Mouse (Mus musculus): ENCODE results near the gene Stoml1. TPM values are rescaled to one million over a fixed set of nuclear protein-coding genes. Genes with fewer than 3 reads are reported as not detected.
A peak's percentile ranks its signal among the peaks of the same experiment; 100 is the strongest.

The Stoml1 gene
- total and polyA plus RNA-seq, 3 experiments = 35.4 to 40.7 (median 35.4) TPM

DNA sequence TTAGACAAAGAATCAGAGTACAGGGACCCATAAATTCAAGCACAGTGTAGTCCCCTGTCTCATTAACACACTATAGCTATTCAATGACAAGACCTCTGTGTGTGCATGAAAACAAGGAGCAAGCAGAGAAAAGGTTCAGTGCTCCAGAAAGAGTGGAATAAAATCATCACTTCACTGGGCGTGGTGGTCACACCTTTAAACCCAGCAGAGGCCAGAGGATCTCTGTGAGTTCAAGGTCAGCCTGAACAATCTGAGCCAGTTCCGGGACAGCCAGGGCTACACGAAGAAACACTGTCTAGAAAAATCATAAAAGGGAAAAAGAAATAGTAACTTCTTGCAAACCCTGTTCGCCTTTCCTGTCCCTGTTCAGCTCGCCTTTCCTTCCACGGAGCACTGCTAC is 9.3 kb upstream of the Stoml1 start:
- TF ChIP-seq NELFE (IDR thresholded peaks at IDR 0.05; ENCODE audit: low read depth, low read length) = no peak
- TF ChIP-seq USF1 (IDR thresholded peaks at IDR 0.05; ENCODE audit: low read depth, low read length) = no peak
- no peak for TF ChIP-seq MEF2A (IDR thresholded peaks at IDR 0.05; ENCODE audit: borderline replicate concordance, low read depth, low read length)
- no peak for TF ChIP-seq POLR2AphosphoS2 (IDR thresholded peaks at IDR 0.05; ENCODE audit: low read depth, low read length)
- no peak for TF ChIP-seq BHLHE40 (IDR thresholded peaks at IDR 0.05; ENCODE audit: low read depth, low read length)
- no peak for TF ChIP-seq SMC3 (IDR thresholded peaks at IDR 0.05; ENCODE audit: low read depth, low read length)
- no peak for TF ChIP-seq ZNF384 (IDR thresholded peaks at IDR 0.05; ENCODE audit: low read depth, low read length)
- no peak for TF ChIP-seq TBP (conservative IDR thresholded peaks at IDR 0.05; ENCODE audit: low read depth, low read length)
- Histone ChIP-seq H3K9ac (ENCODE audit: insufficient read depth, low read depth) (no peak overlapping the region), H3K27ac (ENCODE audit: insufficient read depth, low read depth) (0 out of 2 replicates have a peak overlapping the region, but pooled peaks have one; percentile 15), H3K4me1 (ENCODE audit: control insufficient read depth in 1 of 2, insufficient read depth in 2 of 2) (peaks cover 16 to 56% of the 10 kb centered on the region in 2 experiments), H3K27me3 (replicated peaks) (no peaks in the 10 kb centered on the region), H3K36me3 (replicated peaks in 1 of 2; ENCODE audit: control insufficient read depth in 1 of 2, insufficient read depth in 1 of 2, low read length in 1 of 2) (peaks cover 19 to 55% of the 10 kb centered on the region in 2 experiments), H3K9me3 (replicated peaks; ENCODE audit: low read length) (no peaks in the 10 kb centered on the region), H3K4me3 (replicated peaks in 1 of 3; ENCODE audit: low read depth in 2 of 3, low read length in 2 of 3, poor library complexity in 1 of 3) (no peak overlapping the region), H3K79me2 (replicated peaks; ENCODE audit: control insufficient read depth, extremely low read depth, insufficient read depth, poor library complexity, severe bottlenecking) (peaks cover 65% of the 10 kb centered on the region), H3K4me2 (ENCODE audit: insufficient read depth, low read depth, poor library complexity, severe bottlenecking) (no peak overlapping the region)
- dilution Hi-C loops (cut with MboI; ENCODE audit: extremely low pct_ligation_motif_present, extremely low pct_unique_long_range_greater_than_20kb, low sequenced_read_pairs) (no loop called here), in situ Hi-C loops (cut with MboI; ENCODE audit: low pct_ligation_motif_present, low pct_unique_long_range_greater_than_20kb, low sequenced_read_pairs) (no loop called here)
- DNase-seq (ENCODE audit: extremely low read depth) = no peak

DNA sequence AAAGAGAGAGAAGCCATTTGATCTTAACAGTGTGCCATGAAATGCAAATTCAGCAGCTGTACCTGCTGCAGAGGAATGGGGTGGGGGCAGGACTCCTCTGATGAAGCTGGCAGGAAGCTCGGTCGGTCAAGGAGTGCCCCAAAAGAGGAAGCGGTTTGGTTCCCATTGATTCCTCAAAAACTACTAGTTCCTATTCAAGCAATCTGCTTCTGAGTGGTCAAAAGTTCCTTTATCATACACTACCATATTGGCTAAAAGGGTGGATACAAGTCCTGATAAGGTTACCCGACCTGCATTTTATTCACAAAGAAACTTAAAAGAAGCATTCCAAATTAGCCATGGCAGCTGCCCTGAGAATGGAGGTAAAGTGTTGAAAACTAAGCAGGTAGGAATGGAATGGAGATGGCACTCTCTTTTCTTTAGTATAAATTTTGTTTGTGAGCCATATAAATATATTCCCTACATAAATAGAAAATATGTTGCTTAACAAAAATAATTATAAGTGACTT is 6.8 kb upstream of the Stoml1 start:
- peak overlapping the region; percentile 54; the same call in 1 of the 2 replicates for H3K9ac ChIP-seq (ENCODE audit: insufficient read depth, low read depth)
- H3K4me1 ChIP-seq (ENCODE audit: control insufficient read depth in 1 of 2, insufficient read depth in 2 of 2) = peaks cover 14 to 60% of the 10 kb centered on the region in 2 experiments
- no peaks in the 10 kb centered on the region for H3K27me3 ChIP-seq (replicated peaks)
- H3K4me3 ChIP-seq (replicated peaks in 1 of 3; ENCODE audit: low read depth in 2 of 3, low read length in 2 of 3, poor library complexity in 1 of 3) = peak overlapping the region in 2 of 3 experiments; percentile 27 to 89
- TF ChIP-seq RCOR1 (conservative IDR thresholded peaks at IDR 0.05; ENCODE audit: low read depth, low read length) (no peak), POLR2AphosphoS2 (IDR thresholded peaks at IDR 0.05; ENCODE audit: low read depth, low read length) (0 out of 2 replicates have a peak, but pooled peaks have one; percentile 15), ETS1 (conservative IDR thresholded peaks at IDR 0.05; ENCODE audit: low read depth, low read length) (peak; percentile 75), TCF12 (IDR thresholded peaks at IDR 0.05; ENCODE audit: low read depth, low read length) (peak; percentile 53), SIN3A (IDR thresholded peaks at IDR 0.05; ENCODE audit: low read length) (peak; percentile 53; the same call in 1 of the 2 replicates), GABPA (IDR thresholded peaks at IDR 0.05; ENCODE audit: insufficient replicate concordance, low read depth, low read length) (no peak), MEF2A (IDR thresholded peaks at IDR 0.05; ENCODE audit: borderline replicate concordance, low read depth, low read length) (no peak), NRF1 (IDR thresholded peaks at IDR 0.05; ENCODE audit: low read depth, low read length) (no peak), POLR2A (IDR thresholded peaks at IDR 0.05; ENCODE audit: low read depth, low read length) (no peak), USF2 (conservative IDR thresholded peaks at IDR 0.05; ENCODE audit: low read depth, low read length) (no peak), NELFE (IDR thresholded peaks at IDR 0.05; ENCODE audit: low read depth, low read length) (peak; percentile 24; the same call in 1 of the 2 replicates), JUN (IDR thresholded peaks at IDR 0.05; ENCODE audit: insufficient read depth, low read depth, low read length) (peak; percentile 10; the same call in 1 of the 2 replicates), MYC (IDR thresholded peaks at IDR 0.05; ENCODE audit: low read depth, low read length) (0 out of 2 replicates have a peak, but pooled peaks have one; percentile 19), CHD2 (IDR thresholded peaks at IDR 0.05; ENCODE audit: low read length) (peak; percentile 58; the same call in 1 of the 2 replicates), IRF4 (IDR thresholded peaks at IDR 0.05; ENCODE audit: low read depth, low read length) (peak; percentile 74), MXI1 (IDR thresholded peaks at IDR 0.05; ENCODE audit: low read depth, low read length) (peak; percentile 56), MAFK (IDR thresholded peaks at IDR 0.05; ENCODE audit: insufficient replicate concordance, low read length) (no peak), MAX (IDR thresholded peaks at IDR 0.05; ENCODE audit: low read length) (no peak), MAZ (IDR thresholded peaks at IDR 0.05; ENCODE audit: low read depth, low read length) (peak; percentile 91), BHLHE40 (IDR thresholded peaks at IDR 0.05; ENCODE audit: low read depth, low read length) (0 out of 2 replicates have a peak, but pooled peaks have one; percentile 36), E2F4 (IDR thresholded peaks at IDR 0.05; ENCODE audit: insufficient replicate concordance, low read depth, low read length) (0 out of 2 replicates have a peak, but pooled peaks have one; percentile 62), ZNF384 (IDR thresholded peaks at IDR 0.05; ENCODE audit: low read depth, low read length) (peak; percentile 11; the same call in 1 of the 2 replicates), EP300 (IDR thresholded peaks at IDR 0.05; ENCODE audit: low read length) (peak; percentile 83), ELF1 (IDR thresholded peaks at IDR 0.05; ENCODE audit: low read depth, low read length) (peak; percentile 41; the same call in 1 of the 2 replicates)
- H3K4me2 ChIP-seq (ENCODE audit: insufficient read depth, low read depth, poor library complexity, severe bottlenecking) = peak overlapping the region; percentile 87
- no peak overlapping the region for H3K27ac ChIP-seq (ENCODE audit: insufficient read depth, low read depth)
- peaks cover 12 to 37% of the 10 kb centered on the region in 2 experiments for H3K36me3 ChIP-seq (replicated peaks in 1 of 2; ENCODE audit: control insufficient read depth in 1 of 2, insufficient read depth in 1 of 2, low read length in 1 of 2)
- no peaks in the 10 kb centered on the region for H3K9me3 ChIP-seq (replicated peaks; ENCODE audit: low read length)
- DNase-seq (ENCODE audit: extremely low read depth) = peak; percentile 77
- peaks cover 55% of the 10 kb centered on the region for H3K79me2 ChIP-seq (replicated peaks; ENCODE audit: control insufficient read depth, extremely low read depth, insufficient read depth, poor library complexity, severe bottlenecking)
- in situ Hi-C loops (cut with MboI; ENCODE audit: low pct_ligation_motif_present, low pct_unique_long_range_greater_than_20kb, low sequenced_read_pairs) = loop anchor here (5.0 kb wide), 1 partner anchor 36 kb away; no protein-coding TSS in a partner anchor
- dilution Hi-C loops (cut with MboI; ENCODE audit: extremely low pct_ligation_motif_present, extremely low pct_unique_long_range_greater_than_20kb, low sequenced_read_pairs) = no loop called here
